Mouse (Mus musculus) forebrain, postnatal 0 days (tissue): Measurements from ENCODE around the gene D16Ertd472e. TPM values are rescaled to one million over a fixed set of nuclear protein-coding genes. Genes with fewer than 3 reads are reported as not detected.

Experiments
- ATAC-seq: fragments of 200-750 bp; cut with Nextera tagmentation; 2 replicates; pipeline ENCODE4 v1.8.0; 2017; ENCODE audit warnings: mild to moderate bottlenecking, moderate library complexity
- DNase-seq: peaks from one replicate; pipeline ENCODE4 v3.0.0-alpha.2; 2015
- H3K27ac ChIP-seq: fragments of 300-500 bp; sonication (generic); 2 replicates; pipeline ENCODE4 v1.5.1; 2014; ENCODE audit warnings: low read depth, mild to moderate bottlenecking, antibody characterized with exemption, low read length, moderate library complexity, mixed read lengths
- H3K27me3 ChIP-seq: fragments of 300-500 bp; sonication (generic); 2 replicates; pipeline ENCODE4 v1.6.1; 2014; ENCODE audit warnings: mild to moderate bottlenecking, low read length, mixed read lengths; ENCODE audit not compliant: insufficient read depth
- H3K36me3 ChIP-seq: fragments of 300-500 bp; sonication (generic); 2 replicates; pipeline ENCODE4 v1.6.1; 2014; ENCODE audit warnings: mild to moderate bottlenecking, moderate library complexity; ENCODE audit not compliant: insufficient read depth
- H3K4me1 ChIP-seq: fragments of 300-500 bp; sonication (generic); 2 replicates; pipeline ENCODE4 v1.6.1; 2014; ENCODE audit warnings: antibody characterized with exemption; ENCODE audit not compliant: insufficient read depth
- H3K4me2 ChIP-seq: fragments of 300-500 bp; sonication (generic); 2 replicates; pipeline ENCODE4 v1.6.1; 2014; ENCODE audit warnings: low read depth, mild to moderate bottlenecking, moderate library complexity
- H3K4me3 ChIP-seq: fragments of 300-500 bp; sonication (generic); 2 replicates; pipeline ENCODE4 v1.5.1; 2014; ENCODE audit warnings: low read depth, low read length, mixed read lengths
- H3K9ac ChIP-seq: fragments of 300-500 bp; sonication (generic); 2 replicates; pipeline ENCODE4 v1.6.1; 2014; ENCODE audit warnings: mild to moderate bottlenecking
- H3K9me3 ChIP-seq: fragments of 300-500 bp; sonication (generic); 2 replicates; pipeline ENCODE4 v1.6.1; 2016; ENCODE audit warnings: low read length
- CTCF ChIP-seq: sonication (generic); IDR thresholded peaks from 2 replicates; pipeline ENCODE4 v1.5.1; 2016; ENCODE audit warnings: antibody characterized with exemption, control low read depth, low read depth
- WGBS: fragments of 180-500 bp; shearing (Covaris S2); extraction: QIAGEN DNeasy Blood & Tissue Kit; methylation state at CpG from one replicate; pipeline ENCODE4 v1.1.7; 2014; 5-methylcytosine and 5-hydroxymethylcytosine counted together
- polyA plus RNA-seq: library from polyadenylated mRNA; unstranded; fragments of >200 nt; fragmentation: Nextera tagmentation; extraction: Ambion mirVana; gene quantifications from 2 replicates; pipeline ENCODE4 v1.2.1, GENCODE M21; 2015
- total RNA-seq: library from RNA; depleted of rRNA; stranded (reverse); fragments of >200 nt; gene quantifications from 2 replicates; pipeline ENCODE4 v1.2.3, GENCODE M21; 2014

D16Ertd472e gene
- total and polyA plus RNA-seq, 2 experiments from 2014 or later: 7.8 to 9.1 TPM

DNA sequence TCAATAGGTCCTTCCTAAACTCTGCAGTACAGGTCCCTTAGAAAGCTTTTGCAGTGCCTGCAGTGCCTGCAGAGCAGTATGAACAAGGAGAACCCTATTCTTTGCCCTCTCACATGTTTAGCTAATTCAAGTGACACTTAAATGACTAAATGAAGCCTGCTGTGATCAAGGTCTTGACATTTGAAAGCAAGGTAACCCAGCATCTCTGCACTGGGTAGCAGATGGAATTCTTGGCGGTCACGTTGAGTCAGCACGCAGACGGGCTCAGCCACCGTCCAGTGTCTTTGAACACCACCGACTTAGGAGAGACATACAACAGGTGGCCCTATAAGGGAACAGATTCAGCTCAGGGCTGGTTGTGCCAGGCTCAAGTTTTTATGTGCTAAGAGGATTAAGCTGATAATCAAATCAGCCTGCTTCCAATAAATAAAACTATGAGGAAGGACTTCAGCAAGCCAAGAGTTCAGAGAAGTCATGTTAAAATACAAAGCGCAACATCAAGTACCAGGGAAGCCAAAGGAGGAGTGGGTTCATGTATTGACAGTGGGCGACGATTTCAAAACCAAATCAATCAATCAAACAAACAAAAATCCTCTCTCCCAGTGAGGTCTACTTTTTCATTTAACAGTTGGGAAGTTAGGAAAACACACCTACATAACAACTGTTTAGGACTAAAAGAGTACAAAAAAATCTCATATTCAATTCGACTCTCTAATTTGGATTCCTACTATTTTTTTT is 21.4 kb downstream of the D16Ertd472e start:
- Histone ChIP-seq H3K9me3 (no peaks in the 10 kb centered on the region), H3K4me1 (no peaks in the 10 kb centered on the region), H3K36me3 (no peaks in the 10 kb centered on the region), H3K9ac (no peak overlapping the region), H3K27ac (no peak overlapping the region), H3K4me2 (no peak overlapping the region), H3K27me3 (no peaks in the 10 kb centered on the region), H3K4me3 (no peak overlapping the region)
- ATAC-seq (no peak), DNase-seq (no peak)
- no peak for TF ChIP-seq CTCF
- WGBS: 79% methylated on average over 10 of the region's 10 CpGs

DNA sequence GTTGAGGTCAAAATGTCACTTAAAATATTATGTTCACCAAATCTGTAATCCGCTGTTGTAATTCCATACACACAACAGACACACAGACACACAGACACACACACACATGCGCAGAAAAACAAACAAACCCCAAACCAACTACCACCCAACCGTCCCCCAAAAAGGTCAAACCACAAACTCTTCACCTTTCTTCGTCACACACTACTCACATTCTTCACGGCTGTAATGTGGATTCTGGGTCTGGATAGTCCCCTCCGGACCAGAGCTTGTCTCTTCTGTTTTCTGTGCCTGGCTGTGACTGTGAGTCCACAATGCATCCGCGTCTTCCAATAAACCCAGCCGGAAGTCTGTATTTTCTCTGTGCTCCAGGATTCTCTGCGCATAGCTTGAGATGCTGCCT is 29.1 kb downstream of the D16Ertd472e start:
- peaks cover 16% of the 10 kb centered on the region for H3K36me3 ChIP-seq
- no peaks in the 10 kb centered on the region for H3K9me3 ChIP-seq
- H3K4me1 ChIP-seq: no peaks in the 10 kb centered on the region
- no peak overlapping the region for H3K4me2 ChIP-seq
- no peak overlapping the region for H3K27ac ChIP-seq
- WGBS: 97% methylated on average over 10 of the region's 10 CpGs
- no peak overlapping the region for H3K4me3 ChIP-seq
- TF ChIP-seq CTCF: no peak
- no peak for ATAC-seq
- DNase-seq: no peak
- H3K27me3 ChIP-seq: no peaks in the 10 kb centered on the region
- H3K9ac ChIP-seq: no peak overlapping the region

DNA sequence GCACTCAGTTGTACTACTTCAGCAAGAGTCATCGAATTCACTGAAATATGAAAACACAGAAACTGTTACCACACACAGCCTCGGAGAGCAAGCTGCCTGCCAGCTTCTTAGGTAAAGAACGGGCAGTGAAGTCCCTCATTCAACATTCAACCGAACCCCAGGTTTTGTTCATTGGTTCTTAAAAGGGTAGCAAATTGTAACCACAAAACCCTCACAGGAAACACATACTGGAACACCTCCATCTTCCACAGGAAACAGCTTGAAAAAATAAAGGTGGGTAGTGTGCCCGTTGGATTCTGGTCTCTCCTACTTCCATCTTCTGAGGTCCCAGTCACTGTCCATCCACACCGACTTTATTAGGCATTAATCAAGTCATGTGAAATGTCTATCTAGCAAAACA is 30.0 kb downstream of the D16Ertd472e start:
- WGBS: 93% methylated on average over 6 of the region's 6 CpGs
- DNase-seq (no peak), ATAC-seq (no peak)
- H3K4me3 ChIP-seq: no peak overlapping the region
- no peaks in the 10 kb centered on the region for H3K4me1 ChIP-seq
- H3K9ac ChIP-seq: no peak overlapping the region
- H3K9me3 ChIP-seq: no peaks in the 10 kb centered on the region
- H3K27ac ChIP-seq: no peak overlapping the region
- no peak for TF ChIP-seq CTCF
- H3K27me3 ChIP-seq: no peaks in the 10 kb centered on the region
- peaks cover 16% of the 10 kb centered on the region for H3K36me3 ChIP-seq
- no peak overlapping the region for H3K4me2 ChIP-seq

DNA sequence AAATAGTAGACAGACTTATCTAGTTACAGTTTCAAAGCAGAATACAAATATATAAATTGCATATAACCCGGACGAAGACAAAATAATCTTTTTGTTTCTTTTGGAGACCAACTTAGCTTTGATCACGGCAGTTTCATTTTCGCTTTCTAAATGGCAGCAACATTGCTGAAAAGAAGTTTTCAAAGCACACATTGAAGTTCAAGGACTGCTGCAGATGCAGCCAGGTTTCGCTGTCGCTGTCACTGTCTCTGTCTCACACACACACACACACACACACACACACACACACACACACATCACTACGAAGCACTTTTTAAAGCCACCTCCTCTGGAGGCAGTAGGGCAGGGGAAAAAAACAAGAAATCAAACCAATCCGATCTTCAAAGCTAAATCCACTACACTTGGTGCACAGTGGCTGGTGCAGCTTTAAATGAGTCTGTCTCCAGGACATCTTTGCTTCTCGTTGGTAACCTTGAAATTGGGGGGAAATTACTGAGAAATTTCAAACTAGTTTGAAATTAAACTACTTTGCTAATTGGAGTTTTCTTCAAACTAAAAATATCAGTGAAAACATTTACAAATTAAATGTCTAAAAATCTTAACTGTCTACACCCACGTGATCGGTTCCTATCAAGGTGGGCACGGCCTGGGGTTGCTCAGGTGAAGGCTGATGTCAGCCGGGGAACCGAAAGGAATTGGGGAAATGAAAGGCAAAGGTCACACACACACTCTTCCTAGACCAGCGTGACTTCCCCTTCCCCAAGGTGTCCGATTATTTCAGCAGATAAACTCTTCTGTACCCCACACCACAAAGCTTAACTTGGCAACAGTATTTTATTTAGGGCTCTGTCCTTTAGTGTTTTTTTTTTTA is 35.9 kb downstream of the D16Ertd472e start:
- Histone ChIP-seq H3K4me1 (no peaks in the 10 kb centered on the region), H3K4me3 (no peak overlapping the region), H3K27ac (no peak overlapping the region), H3K9me3 (no peaks in the 10 kb centered on the region), H3K4me2 (no peak overlapping the region), H3K27me3 (no peaks in the 10 kb centered on the region), H3K36me3 (peaks cover 6% of the 10 kb centered on the region), H3K9ac (no peak overlapping the region)
- no peak for DNase-seq
- WGBS: 84% methylated on average over 16 of the region's 16 CpGs
- TF ChIP-seq CTCF: no peak
- no peak for ATAC-seq

DNA sequence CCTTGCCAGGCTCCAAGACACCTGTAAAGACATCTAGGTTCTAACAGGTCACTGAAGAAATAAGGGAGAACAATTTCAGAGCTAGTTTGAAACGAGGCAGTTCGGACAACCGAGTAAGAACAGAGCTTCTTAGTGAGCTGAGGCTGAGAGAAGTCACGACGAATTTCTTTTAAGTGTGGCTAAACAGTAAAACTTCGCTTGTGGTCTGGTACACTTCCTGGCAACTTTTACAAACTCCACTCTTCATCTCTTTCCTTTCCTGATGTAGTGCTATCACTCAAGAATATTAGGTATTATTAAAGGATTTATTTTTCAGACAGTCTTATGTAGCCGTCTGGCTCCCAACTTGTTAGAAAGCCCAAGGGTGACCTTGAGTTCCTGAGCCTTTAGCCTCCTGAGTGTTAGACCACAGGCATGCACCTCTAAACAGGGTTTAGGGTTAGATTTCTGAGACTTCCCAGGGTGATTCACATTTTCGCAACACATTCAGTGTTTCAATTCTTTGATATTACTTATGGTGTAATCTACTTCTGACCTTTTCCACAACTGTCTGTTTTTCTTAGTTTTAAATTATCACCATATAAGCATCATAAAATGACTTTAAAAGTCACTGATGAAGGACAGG is 38.6 kb downstream of the D16Ertd472e start:
- no peaks in the 10 kb centered on the region for H3K36me3 ChIP-seq
- H3K27me3 ChIP-seq: no peaks in the 10 kb centered on the region
- WGBS: 87% methylated on average over 8 of the region's 8 CpGs
- no peak overlapping the region for H3K27ac ChIP-seq
- H3K4me2 ChIP-seq: no peak overlapping the region
- H3K9ac ChIP-seq: no peak overlapping the region
- no peak overlapping the region for H3K4me3 ChIP-seq
- ATAC-seq (no peak), DNase-seq (no peak)
- no peaks in the 10 kb centered on the region for H3K4me1 ChIP-seq
- H3K9me3 ChIP-seq: no peaks in the 10 kb centered on the region
- TF ChIP-seq CTCF: no peak

DNA sequence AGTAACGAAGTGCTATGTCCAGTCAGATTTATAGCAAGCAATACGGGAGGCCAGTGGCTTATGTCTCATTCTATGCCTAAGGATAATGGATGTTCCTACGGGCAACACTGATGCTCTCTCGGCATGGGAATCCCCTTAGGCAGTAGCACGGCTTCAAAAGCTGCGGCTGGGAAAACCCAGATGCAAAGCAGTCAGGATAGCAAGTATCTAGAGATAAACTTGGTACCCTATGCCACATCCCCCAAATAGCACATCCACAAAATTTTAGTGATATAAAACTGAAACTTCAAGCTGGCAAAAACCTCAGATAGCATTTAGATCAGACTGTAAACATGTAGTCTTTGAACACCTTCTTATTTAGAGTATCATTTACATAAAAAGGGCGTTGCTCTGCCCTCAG is 39.2 kb downstream of the D16Ertd472e start:
- H3K4me2 ChIP-seq: no peak overlapping the region
- no peak for TF ChIP-seq CTCF
- WGBS: 74% methylated on average over 7 of the region's 7 CpGs
- DNase-seq: no peak
- no peaks in the 10 kb centered on the region for H3K4me1 ChIP-seq
- H3K9me3 ChIP-seq: no peaks in the 10 kb centered on the region
- no peak overlapping the region for H3K9ac ChIP-seq
- no peaks in the 10 kb centered on the region for H3K36me3 ChIP-seq
- no peaks in the 10 kb centered on the region for H3K27me3 ChIP-seq
- no peak for ATAC-seq
- H3K27ac ChIP-seq: no peak overlapping the region
- H3K4me3 ChIP-seq: no peak overlapping the region

DNA sequence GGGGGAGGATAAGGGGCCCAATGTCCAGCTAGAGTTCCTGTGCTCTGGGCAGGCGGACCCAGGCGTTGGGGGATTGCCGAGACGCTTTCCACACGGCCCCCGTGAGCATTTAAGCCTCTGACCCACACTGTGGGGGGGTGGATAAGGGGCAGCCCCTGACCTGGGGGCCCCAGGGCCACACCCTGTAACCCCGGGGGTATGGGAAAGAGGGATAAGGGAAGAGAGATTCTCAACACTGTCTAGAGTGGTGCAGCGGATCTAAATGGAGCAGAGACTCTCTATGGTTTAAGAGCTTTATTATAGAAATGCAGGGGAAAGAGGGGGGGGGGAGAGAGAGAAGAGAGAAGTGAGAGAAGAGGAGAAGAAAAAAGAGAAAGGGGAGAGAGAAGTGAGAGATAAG is 42.0 kb downstream of the D16Ertd472e start:
- 87% methylated on average over 8 of the region's 8 CpGs for WGBS

More for the DNA sequence above, 42.0 kb downstream of the D16Ertd472e start:
- no peaks in the 10 kb centered on the region for H3K36me3 ChIP-seq
- no peaks in the 10 kb centered on the region for H3K9me3 ChIP-seq
- no peak for TF ChIP-seq CTCF
- H3K9ac ChIP-seq: no peak overlapping the region
- H3K27ac ChIP-seq: no peak overlapping the region
- no peak overlapping the region for H3K4me2 ChIP-seq
- ATAC-seq: no peak
- no peak for DNase-seq
- H3K4me1 ChIP-seq: no peaks in the 10 kb centered on the region
- H3K27me3 ChIP-seq: no peaks in the 10 kb centered on the region
- no peak overlapping the region for H3K4me3 ChIP-seq
